Mouse (Mus musculus) lung, adult 2 months (tissue): ENCODE results near the gene Prrx1.

Experiments
- CTCF ChIP-seq: fragments of 200-500 bp; IDR thresholded peaks from 2 replicates; pipeline ENCODE4 v1.5.1; 2011; ENCODE audit warnings: mild to moderate bottlenecking, low read length, control low read depth; ENCODE audit not compliant: insufficient read depth
- POLR2A ChIP-seq: fragments of 200-500 bp; IDR thresholded peaks from 2 replicates; pipeline ENCODE4 v1.6.1; 2011; ENCODE audit warnings: low read depth, mild to moderate bottlenecking, control low read depth, low read length, borderline replicate concordance; ENCODE audit errors: extremely low read depth

DNA sequence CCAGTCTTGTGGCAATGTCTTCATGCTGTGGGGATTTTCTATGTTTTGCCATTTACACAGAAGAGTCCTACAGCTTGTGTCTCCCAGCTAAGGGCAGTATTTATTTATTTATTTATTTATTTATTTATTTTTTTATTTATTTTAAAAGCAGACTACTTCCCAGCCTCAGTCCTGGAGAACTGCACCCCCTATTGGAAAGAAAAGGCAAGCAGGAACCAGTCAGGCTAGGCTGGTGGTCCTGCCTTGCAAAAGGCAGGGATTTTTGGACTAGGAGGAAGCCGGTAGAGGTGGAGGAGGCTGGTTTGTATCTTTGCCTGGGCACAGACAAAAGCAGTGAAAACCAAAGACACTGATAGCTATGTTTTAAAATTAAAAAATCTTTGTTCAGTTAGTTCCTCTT, 7.6 kb downstream of the Prrx1 start:
- TF ChIP-seq CTCF: no peak
- TF ChIP-seq POLR2A: no peak
